Mouse (Mus musculus): ENCODE data around the gene Actrt3. TPM values are rescaled to one million over a fixed set of nuclear protein-coding genes. Genes with fewer than 3 reads are reported as not detected.

Gene Actrt3
- polyA plus RNA-seq, 1 experiment from 2014 or later = not detected

Other genes with a start within 250 kb of the Actrt3 start
- gene Mecom, start 51.9 kb downstream of the Actrt3 start, polyA plus RNA-seq (2018) = not detected in 3 replicates
- 9.8 to 10.6 TPM (median 9.9 TPM) in 3 replicates for gene Mynn, start 2.1 kb upstream of the Actrt3 start, polyA plus RNA-seq (2018)
- gene Lrriq4, start 44.6 kb upstream of the Actrt3 start, polyA plus RNA-seq (2018) = not detected in 3 replicates
- gene Lrrc34, start 47.9 kb upstream of the Actrt3 start, polyA plus RNA-seq (2018) = not detected in 3 replicates
- not detected in 3 replicates for gene Lrrc31, start 99.9 kb upstream of the Actrt3 start, polyA plus RNA-seq (2018)
- not detected in 3 replicates for gene Samd7, start 146.4 kb upstream of the Actrt3 start, polyA plus RNA-seq (2018)
- gene Sec62, start 192.9 kb upstream of the Actrt3 start, polyA plus RNA-seq (2018) = 60.6 to 83.2 TPM (median 66.4 TPM) in 3 replicates